Mouse (Mus musculus) cerebellum, postnatal 4 days (tissue): Measurements from ENCODE around the gene Usp30.

ENCODE experiments used
- DNase-seq, 2 experiments: peaks; one replicate each; pipeline ENCODE4 v3.0.0; 2022; ENCODE audit warnings: low spot score in 2 of 2, mixed read lengths in 1 of 2

The Usp30 gene

DNA sequence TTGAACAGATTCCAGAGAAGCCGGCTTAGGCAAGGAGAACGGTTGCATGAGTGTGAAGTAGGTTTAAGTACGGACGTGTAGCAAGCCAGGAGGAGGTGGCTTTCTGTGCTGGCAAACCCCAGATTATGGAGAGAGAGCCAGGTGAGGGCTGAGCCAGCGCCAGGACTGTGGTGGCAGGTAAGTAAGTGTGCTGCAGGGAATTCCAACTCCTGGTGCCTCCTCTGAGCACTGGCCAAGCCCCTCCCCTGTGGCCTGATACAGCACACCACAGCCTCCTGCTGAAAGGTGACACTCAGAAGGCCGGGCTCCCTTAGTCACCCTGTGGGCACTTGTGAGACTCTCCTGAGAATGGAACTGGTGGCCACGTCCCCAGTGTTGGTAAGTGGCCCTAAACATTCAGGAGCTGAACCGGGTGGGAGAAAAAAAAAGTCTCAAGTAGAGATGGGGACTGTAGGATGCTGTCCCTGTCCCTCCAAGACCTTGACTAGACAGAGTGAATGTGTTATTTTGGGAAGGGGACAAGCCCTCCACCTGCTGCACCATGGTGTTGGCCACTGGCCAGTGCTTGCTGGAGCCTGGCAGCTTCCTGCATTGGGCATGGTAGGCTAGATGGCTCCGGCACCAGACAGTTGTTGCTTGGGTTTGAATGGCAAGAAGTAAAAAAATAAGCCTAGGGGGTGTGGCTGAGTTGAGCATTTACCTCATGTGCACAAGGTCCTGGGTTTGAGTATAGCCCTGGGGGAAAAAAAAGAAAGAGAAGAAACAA is 90.1 kb downstream of the Usp30 start:
- DNase-seq: no peak

- no peak for DNase-seq
Observed at GRCm38 (mm10) chr5:114157236-114157635, 92.0 kb downstream of the Usp30 start.

DNA sequence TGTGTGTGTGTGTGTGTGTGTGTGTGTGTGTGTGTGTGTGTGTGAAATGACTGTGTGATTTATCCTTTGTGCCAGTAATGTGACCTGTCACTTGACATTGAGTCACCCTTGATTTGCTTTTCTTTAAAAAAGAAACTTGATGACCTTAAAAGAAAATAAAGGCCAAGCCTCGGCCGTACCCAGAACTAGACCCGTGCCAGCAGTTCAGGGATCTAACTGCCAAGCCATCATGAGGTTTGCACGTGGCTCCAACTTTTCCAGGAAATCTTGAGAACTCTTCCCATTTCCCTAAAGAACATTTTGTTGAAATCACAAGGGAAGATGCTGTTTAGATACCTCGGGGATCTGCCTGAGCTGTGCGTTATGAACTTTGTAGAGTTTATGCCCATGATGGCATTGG is 96.2 kb downstream of the Usp30 start:
- DNase-seq: no peak

GRCm38 (mm10) chr5:114162106-114162815 is 97.0 kb downstream of the Usp30 start:
- DNase-seq: no peak

DNA sequence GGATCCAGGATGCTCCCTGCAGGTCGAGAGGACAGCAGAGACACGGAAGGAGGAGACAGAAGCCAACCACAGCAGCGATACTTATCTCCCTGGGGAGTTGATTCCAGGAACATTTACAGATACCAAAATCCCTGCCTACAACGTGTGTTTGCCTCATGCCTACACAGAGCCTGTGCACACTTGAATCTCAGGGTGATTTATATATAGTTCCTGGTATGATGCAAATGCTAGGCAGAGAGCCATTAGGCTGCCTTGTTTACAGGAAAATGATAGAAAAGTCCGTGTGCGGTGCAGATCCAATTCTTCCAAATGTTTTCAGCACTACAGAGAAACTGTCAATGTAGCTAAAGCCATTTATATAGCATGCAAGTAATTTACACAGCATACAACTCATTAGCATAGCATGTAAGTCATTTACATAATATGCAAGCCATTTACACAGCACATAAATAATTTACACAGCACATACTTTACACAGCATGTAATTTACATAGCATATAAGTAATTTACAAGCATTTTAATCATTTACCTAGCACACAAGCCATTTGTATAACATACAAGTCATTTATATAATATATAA is 97.9 kb downstream of the Usp30 start:
- no peak for DNase-seq

GRCm38 (mm10) chr5:114170345-114170744 is 105.1 kb downstream of the Usp30 start:
- DNase-seq: no peak

DNA sequence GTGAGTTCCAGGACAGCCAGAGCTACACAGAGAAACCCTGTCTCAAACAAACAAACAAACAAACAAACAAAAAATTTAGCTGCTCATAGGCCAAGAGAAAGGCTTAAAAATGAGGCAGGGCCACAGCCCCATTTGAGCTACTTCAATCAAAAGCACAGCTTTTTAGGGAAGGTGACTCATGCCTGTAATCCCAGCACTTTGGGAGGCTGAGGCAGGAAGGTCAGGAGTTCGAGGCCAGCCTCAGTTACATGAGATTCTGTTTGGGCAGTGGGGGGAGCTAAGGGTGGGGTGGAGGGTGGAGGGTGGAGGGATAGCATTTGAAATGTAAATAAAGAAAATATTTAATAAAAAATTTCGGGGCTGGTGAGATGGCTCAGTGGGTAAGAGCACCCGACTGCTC is 107.7 kb downstream of the Usp30 start:
- DNase-seq: no peak

GRCm38 (mm10) chr5:114173458-114173857 is 108.2 kb downstream of the Usp30 start:
- DNase-seq: no peak

GRCm38 (mm10) chr5:114173877-114174581 is 108.8 kb downstream of the Usp30 start:
- DNase-seq: no peak
